Mouse (Mus musculus) adrenal gland, postnatal 36 days (tissue): ENCODE results near the gene Afg1l. TPM values are rescaled to one million over a fixed set of nuclear protein-coding genes. Genes with fewer than 3 reads are reported as not detected.
A peak's percentile ranks its signal among the peaks of the same experiment; 100 is the strongest.

Source experiments
- DNase-seq, 2 experiments: peaks; one replicate each; pipeline ENCODE4 v3.0.0; 2021; ENCODE audit warnings: mixed read lengths in 1 of 2
- long read RNA-seq, 2 experiments: library from polyadenylated mRNA; stranded (forward); transcript quantifications; one replicate each; pipeline ENCODE4 v2.0.0; 2021; ENCODE audit warnings: borderline sequencing depth in 2 of 2
- total RNA-seq, 2 experiments: library from RNA; stranded (reverse); gene quantifications; 2 replicates each; pipeline ENCODE4 v1.2.3; 2021

The Afg1l gene
- 10 to 100 TPM; 21.1 to 21.6 TPM for total RNA-seq
- long read RNA-seq, experiment 1, transcript Afg1l-201 (13 exons, 2,513 nt), result major isoform, 27 of 36 reads
- long read RNA-seq, experiment 1, partial matches to known transcripts, result 1 of 36 reads
- long read RNA-seq, experiment 1, other reads (novel, unspliced or antisense), result 8 of 36 reads
- long read RNA-seq, experiment 2, transcript Afg1l-201 (13 exons, 2,513 nt), result major isoform, 9 of 13 reads
- long read RNA-seq, experiment 2, partial matches to known transcripts, result 2 of 13 reads
- long read RNA-seq, experiment 2, other reads (novel, unspliced or antisense), result 2 of 13 reads

DNA sequence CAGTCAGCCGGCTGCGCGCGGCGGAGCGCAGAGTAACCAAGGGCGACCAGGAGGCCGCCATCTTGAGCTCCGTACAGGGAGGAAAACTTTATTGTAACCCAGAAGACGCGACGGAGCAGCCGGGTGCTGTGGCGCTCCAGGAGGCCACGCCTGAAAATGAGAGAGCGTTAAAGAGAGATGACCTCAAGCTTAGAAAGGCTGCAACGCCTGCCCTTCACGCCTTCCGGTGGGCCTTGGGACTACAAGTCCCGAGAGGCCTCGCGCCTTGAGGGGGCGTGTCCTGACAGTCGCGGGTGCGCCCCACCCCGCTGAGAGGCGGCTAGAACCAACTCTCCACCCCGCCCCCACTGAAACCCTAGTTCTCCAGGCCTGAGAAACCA lies at the start of gene Afg1l:
Afg1l (minus strand) TSS at position 225 of the 380 bp plus-strand sequence.
- peak; percentile 97 to 98 for DNase-seq

- no peak for DNase-seq
These were observed 47.3 kb upstream of the Afg1l start for GRCm38 (mm10) chr10:42525682-42526081.

GRCm38 (mm10) chr10:42523556-42524162 lies 45.3 kb upstream of the Afg1l start:
- no peak for DNase-seq

DNA sequence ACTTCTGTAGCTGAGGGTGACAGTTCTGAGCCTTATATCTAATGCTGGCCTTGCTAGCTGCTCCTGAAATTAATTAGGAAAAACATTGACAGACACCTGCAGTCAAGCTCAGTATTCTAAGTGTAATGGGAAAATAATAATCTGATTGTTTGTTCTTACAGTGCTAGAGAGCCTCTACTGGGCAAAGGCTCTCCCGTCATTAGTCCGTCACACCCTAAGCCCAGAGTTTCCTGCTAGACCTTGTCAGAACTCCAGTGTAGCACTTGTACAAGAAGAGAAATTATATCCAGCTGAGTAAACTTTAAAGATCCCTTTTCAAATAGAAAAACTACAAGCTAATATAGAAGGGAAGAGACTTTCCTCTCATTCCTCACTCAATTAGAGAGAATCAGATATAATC lies 44.5 kb upstream of the Afg1l start:
- DNase-seq, result no peak

GRCm38 (mm10) chr10:42521315-42521981 lies 43.1 kb upstream of the Afg1l start:
- DNase-seq, result no peak

DNA sequence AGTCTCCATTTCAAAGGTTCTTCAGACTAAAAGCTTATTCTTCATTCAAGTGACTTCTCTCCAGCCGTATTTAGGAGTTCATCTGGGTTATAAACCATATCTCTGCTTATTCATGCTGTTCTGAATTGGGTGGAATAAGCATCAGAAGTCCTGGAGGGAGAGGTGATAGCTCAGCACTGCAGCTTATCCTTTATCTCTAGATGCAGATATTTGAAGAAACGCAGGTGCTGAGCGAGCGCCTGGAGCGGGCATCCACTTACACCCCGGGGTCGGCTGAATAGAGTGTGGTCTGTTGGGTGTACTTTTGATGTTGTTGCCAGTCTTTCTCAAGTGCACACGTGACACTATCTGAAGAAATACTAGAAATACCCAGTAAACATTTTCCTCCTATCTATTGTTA lies 40.0 kb upstream of the Afg1l start:
- DNase-seq, result no peak

- no peak for DNase-seq
These were observed 35.8 kb upstream of the Afg1l start for GRCm38 (mm10) chr10:42514125-42514524.

- DNase-seq, result no peak
These were observed 33.1 kb upstream of the Afg1l start for GRCm38 (mm10) chr10:42511184-42512135.

- no peak for DNase-seq
These were observed 31.8 kb upstream of the Afg1l start for GRCm38 (mm10) chr10:42510141-42510540.

- DNase-seq, result peak in 1 of 2 experiments; percentile 12
These were observed 25.8 kb upstream of the Afg1l start for GRCm38 (mm10) chr10:42504096-42504710.

DNA sequence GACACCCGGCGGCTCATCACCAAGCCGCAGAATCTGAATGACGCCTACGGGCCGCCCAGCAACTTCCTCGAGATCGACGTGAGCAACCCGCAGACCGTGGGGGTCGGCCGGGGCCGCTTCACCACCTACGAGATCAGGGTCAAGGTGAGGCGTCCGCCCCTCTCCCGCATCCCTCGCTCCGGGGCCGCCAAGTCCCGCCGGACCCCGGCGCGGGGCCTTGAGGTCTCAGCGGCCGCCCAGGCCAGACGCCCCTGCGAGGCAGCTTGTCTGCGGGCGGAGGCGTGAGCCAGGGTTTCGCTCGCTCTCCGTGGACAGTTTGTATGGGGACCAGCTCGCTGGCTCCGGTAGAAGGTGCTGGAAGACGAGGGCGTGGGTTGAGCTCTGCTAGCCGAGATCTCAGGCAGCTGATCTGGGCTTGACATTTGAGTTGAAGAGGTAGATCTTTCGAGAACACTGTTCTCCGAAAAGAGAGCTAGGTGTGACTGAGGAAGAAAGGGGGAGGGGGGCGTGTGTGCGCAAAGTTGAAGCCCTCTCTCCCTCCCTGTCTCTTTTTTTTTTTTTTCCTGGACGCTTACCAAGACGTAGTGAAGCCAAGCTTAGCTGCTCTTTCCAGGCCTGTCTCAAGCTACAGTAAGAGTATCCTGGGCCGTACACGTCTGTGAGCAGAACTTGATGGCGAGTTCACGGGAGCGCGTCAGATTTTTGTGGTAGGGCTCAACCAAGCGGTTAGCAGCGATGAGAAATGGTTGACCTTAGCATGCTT lies 24.2 kb upstream of the Afg1l start:
- peak; percentile 71 to 72 for DNase-seq

GRCm38 (mm10) chr10:42501775-42502348 lies 23.5 kb upstream of the Afg1l start, which contains the start of gene Snx3:
TSS of gene Snx3 (plus strand) at chr10:42502030.
- peak; percentile 98 to 99 for DNase-seq

- peak; percentile 11 to 29 for DNase-seq
These were observed 22.8 kb upstream of the Afg1l start for GRCm38 (mm10) chr10:42501161-42501560.

DNA sequence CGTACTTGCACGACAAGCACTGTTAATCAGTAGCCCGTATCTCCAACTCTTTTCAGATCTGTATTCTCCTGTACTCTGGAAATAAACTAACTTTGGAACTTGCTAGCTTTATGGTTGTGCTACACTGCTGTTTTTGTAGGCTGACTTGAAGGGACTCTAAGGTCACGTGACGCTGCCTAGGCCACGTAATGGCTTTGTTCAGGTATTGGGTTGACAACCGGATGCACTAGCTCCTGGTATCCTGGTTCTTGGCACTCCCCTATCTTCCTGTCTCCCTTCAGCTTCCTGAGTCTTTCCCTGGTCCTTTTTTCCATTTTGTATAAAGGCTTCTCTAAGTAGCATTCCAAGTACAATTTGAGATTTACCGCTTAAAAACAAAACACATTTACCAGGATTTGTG lies 22.2 kb upstream of the Afg1l start:
- DNase-seq, result peak; percentile 31 to 39

DNA sequence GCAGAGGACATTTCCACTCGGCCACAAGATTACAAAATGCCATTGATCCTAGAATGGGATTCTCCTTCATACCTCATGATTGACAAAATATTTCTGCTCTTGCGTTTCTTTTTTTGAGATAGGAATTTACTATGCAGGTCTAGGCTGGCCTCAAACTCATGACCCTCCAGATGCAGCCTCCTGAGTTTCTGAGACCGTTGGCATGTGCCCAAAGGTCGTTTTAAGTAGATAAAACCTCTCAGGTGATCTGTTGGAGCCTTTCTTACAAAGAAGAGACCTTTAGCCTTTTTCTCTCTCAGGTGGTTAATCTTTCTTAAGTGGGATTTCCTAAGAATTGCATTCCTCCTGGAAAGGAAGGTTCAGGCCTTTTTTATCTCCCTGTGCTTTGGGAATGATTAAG lies 14.6 kb upstream of the Afg1l start:
- no peak for DNase-seq

GRCm38 (mm10) chr10:42492027-42492771 lies 13.8 kb upstream of the Afg1l start:
- DNase-seq, result no peak

DNA sequence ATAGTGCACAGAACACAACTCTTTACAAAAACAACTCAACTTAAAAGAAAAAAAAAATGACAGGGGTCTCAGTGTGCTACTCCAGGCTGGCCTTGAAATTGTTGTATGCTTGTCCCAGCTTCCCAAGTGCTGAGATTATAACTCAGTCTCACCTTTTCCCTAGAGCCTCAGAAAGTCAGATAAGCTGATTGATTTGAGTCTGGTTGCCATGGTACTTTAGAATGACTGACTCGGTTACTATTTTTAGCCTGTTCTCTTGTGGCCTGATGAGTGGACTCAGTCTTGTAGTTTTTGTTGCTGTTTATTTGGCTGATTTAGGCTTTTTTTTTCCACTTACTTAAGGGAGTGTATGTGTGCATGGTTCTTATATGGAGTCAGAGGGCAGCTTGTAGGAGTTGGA lies 12.8 kb upstream of the Afg1l start:
- no peak for DNase-seq

GRCm38 (mm10) chr10:42488606-42489296 lies 10.4 kb upstream of the Afg1l start:
- no peak for DNase-seq

- no peak for DNase-seq
These were observed 2.4 kb upstream of the Afg1l start for GRCm38 (mm10) chr10:42480719-42481118.
